In the genomic region with DNA sequence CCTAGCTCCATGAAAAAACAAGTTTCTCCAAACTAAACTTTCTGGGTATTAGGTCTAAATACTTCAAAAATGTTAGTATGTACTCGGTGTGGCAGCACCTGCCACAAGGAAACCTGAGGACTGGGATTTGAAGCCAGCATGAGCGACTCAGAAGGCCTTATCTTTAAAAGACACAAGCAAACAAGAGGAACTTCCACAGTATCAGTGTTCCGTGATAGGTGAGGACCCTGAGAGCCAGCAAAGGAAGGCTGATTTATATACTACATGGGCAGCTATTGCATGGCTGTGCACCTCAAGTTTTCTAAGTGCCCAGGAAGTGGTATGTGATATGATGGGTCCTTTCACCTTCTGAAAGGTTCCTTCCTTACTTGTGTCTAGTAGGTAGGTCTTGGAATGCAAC, we compare ENCODE assay signal across 23 mouse cellular contexts.
"Had no signal": no experiment of that assay in that cellular context is flagged by ENCODE, and none has a peak within 500 bp of the region (broad histone marks: within the 10 kb centered on the region; RNA-seq: fewer than 3 reads in every experiment).

No protein-coding gene starts in this region.

- H3K27ac ChIP-seq: liver, embryonic 14.5 days; midbrain, embryonic 10.5 days; midbrain, embryonic 12.5 days; neural tube, embryonic 13.5 days; neural tube, embryonic 15.5 days; stomach, embryonic 15.5 days; stomach, postnatal 0 days had no signal

- H3K4me3 ChIP-seq: megakaryocyte, embryonic 14.5 days; midbrain, embryonic 10.5 days; midbrain, embryonic 12.5 days; myocyte; neural tube, embryonic 13.5 days; neural tube, embryonic 15.5 days; stomach, embryonic 15.5 days had no signal

- ATAC-seq: midbrain, embryonic 16.5 days had no signal

- H3K27me3 ChIP-seq: megakaryocyte, embryonic 14.5 days; midbrain, embryonic 12.5 days; neural tube, embryonic 13.5 days; neural tube, embryonic 15.5 days; stomach, embryonic 15.5 days had no signal

- H3K9me3 ChIP-seq: megakaryocyte, embryonic 14.5 days; midbrain, embryonic 10.5 days; midbrain, embryonic 12.5 days; neural tube, embryonic 13.5 days; neural tube, embryonic 15.5 days; stomach, embryonic 15.5 days had no signal

- H3K9ac ChIP-seq: liver, embryonic 14.5 days; lung, embryonic 14.5 days; midbrain, embryonic 12.5 days; neural tube, embryonic 13.5 days; neural tube, embryonic 15.5 days; stomach, embryonic 15.5 days had no signal

- DNase-seq: lung, adult 18-20 months; lung, embryonic 14.5 days; lung, postnatal 10 days; lung, postnatal 4 days; midbrain, embryonic 14.5 days; retina, postnatal 1 day; right cerebral cortex, adult 18-20 months; right cerebral cortex, postnatal 25 days; right cerebral cortex, postnatal 4 days; spleen, adult 18-20 months; thymus, adult 2 months; thymus, postnatal 25 days; thymus, postnatal 4 days had no signal
